Mouse (Mus musculus): ENCODE data around the gene Myo10. TPM values are rescaled to one million over a fixed set of nuclear protein-coding genes. Genes with fewer than 3 reads are reported as not detected.

Myo10 gene
- polyA plus RNA-seq, 1 experiment from 2014 or later: 25.8 TPM

GRCm38 (mm10) chr15:25726814-25727213, 104.5 kb downstream of the Myo10 start:
- Histone ChIP-seq H3K36me3 (ENCODE audit: insufficient read depth, low read length) (peaks cover 37% of the 10 kb centered on the region), H3K27ac (no peak overlapping the region), H3K4me3 (replicated peaks; ENCODE audit: low read depth, low read length) (no peak overlapping the region), H3K4me1 (replicated peaks; ENCODE audit: insufficient read depth, low read length) (no peaks in the 10 kb centered on the region), H3K4me2 (ENCODE audit: low read length) (no peak overlapping the region), H3K27me3 (ENCODE audit: insufficient read depth, low read length) (no peaks in the 10 kb centered on the region), H3K9me3 (replicated peaks; ENCODE audit: low read length) (no peaks in the 10 kb centered on the region), H3K9ac (ENCODE audit: low read depth, low read length) (no peak overlapping the region)
- DNase-seq (ENCODE audit: low spot score) (no peak), ATAC-seq (replicated peaks; ENCODE audit: low FRiP score, low read depth) (no peak)
- TF ChIP-seq CTCF (IDR thresholded peaks at IDR 0.05; ENCODE audit: low read depth): no peak
- 93% methylated on average over 5 of the region's 5 CpGs for WGBS

- H3K9ac ChIP-seq (ENCODE audit: low read depth, low read length): no peak overlapping the region
- no peak for DNase-seq (ENCODE audit: low spot score)
- no peaks in the 10 kb centered on the region for H3K27me3 ChIP-seq (ENCODE audit: insufficient read depth, low read length)
- TF ChIP-seq CTCF (IDR thresholded peaks at IDR 0.05; ENCODE audit: low read depth): no peak
- peaks cover 32% of the 10 kb centered on the region for H3K36me3 ChIP-seq (ENCODE audit: insufficient read depth, low read length)
- H3K4me2 ChIP-seq (ENCODE audit: low read length): no peak overlapping the region
- H3K4me1 ChIP-seq (replicated peaks; ENCODE audit: insufficient read depth, low read length): no peaks in the 10 kb centered on the region
- no peak for ATAC-seq (replicated peaks; ENCODE audit: low FRiP score, low read depth)
- H3K9me3 ChIP-seq (replicated peaks; ENCODE audit: low read length): no peaks in the 10 kb centered on the region
- 78% methylated on average over 4 of the region's 4 CpGs for WGBS
- H3K4me3 ChIP-seq (replicated peaks; ENCODE audit: low read depth, low read length): no peak overlapping the region
- no peak overlapping the region for H3K27ac ChIP-seq
Measured at GRCm38 (mm10) chr15:25728501-25728900, 106.2 kb downstream of the Myo10 start.

GRCm38 (mm10) chr15:25731053-25731452, 108.7 kb downstream of the Myo10 start:
- peak; percentile 49; the same call in 1 of the 2 replicates for TF ChIP-seq CTCF (IDR thresholded peaks at IDR 0.05; ENCODE audit: low read depth)
- Histone ChIP-seq H3K4me1 (replicated peaks; ENCODE audit: insufficient read depth, low read length) (no peaks in the 10 kb centered on the region), H3K9ac (ENCODE audit: low read depth, low read length) (no peak overlapping the region), H3K36me3 (ENCODE audit: insufficient read depth, low read length) (peaks cover 37% of the 10 kb centered on the region), H3K27me3 (ENCODE audit: insufficient read depth, low read length) (no peaks in the 10 kb centered on the region), H3K4me2 (ENCODE audit: low read length) (no peak overlapping the region), H3K27ac (no peak overlapping the region), H3K9me3 (replicated peaks; ENCODE audit: low read length) (no peaks in the 10 kb centered on the region), H3K4me3 (replicated peaks; ENCODE audit: low read depth, low read length) (no peak overlapping the region)
- DNase-seq (ENCODE audit: low spot score): no peak
- ATAC-seq (replicated peaks; ENCODE audit: low FRiP score, low read depth): no peak
- WGBS: 54% methylated on average over 9 of the region's 9 CpGs

- H3K27ac ChIP-seq: no peak overlapping the region
- peaks cover 34% of the 10 kb centered on the region for H3K36me3 ChIP-seq (ENCODE audit: insufficient read depth, low read length)
- H3K4me3 ChIP-seq (replicated peaks; ENCODE audit: low read depth, low read length): no peak overlapping the region
- ATAC-seq (replicated peaks; ENCODE audit: low FRiP score, low read depth) (no peak), DNase-seq (ENCODE audit: low spot score) (peak; percentile 62)
- H3K9me3 ChIP-seq (replicated peaks; ENCODE audit: low read length): no peaks in the 10 kb centered on the region
- no peaks in the 10 kb centered on the region for H3K4me1 ChIP-seq (replicated peaks; ENCODE audit: insufficient read depth, low read length)
- WGBS: 83% methylated on average over 8 of the region's 8 CpGs
- H3K9ac ChIP-seq (ENCODE audit: low read depth, low read length): no peak overlapping the region
- no peaks in the 10 kb centered on the region for H3K27me3 ChIP-seq (ENCODE audit: insufficient read depth, low read length)
- peak; percentile 74 for TF ChIP-seq CTCF (IDR thresholded peaks at IDR 0.05; ENCODE audit: low read depth)
- no peak overlapping the region for H3K4me2 ChIP-seq (ENCODE audit: low read length)
Measured at GRCm38 (mm10) chr15:25732758-25733428, 110.6 kb downstream of the Myo10 start.

- Histone ChIP-seq H3K27me3 (ENCODE audit: insufficient read depth, low read length) (no peaks in the 10 kb centered on the region), H3K36me3 (ENCODE audit: insufficient read depth, low read length) (peaks cover 40% of the 10 kb centered on the region), H3K4me3 (replicated peaks; ENCODE audit: low read depth, low read length) (no peak overlapping the region), H3K4me1 (replicated peaks; ENCODE audit: insufficient read depth, low read length) (no peaks in the 10 kb centered on the region), H3K4me2 (ENCODE audit: low read length) (no peak overlapping the region), H3K9me3 (replicated peaks; ENCODE audit: low read length) (no peaks in the 10 kb centered on the region), H3K27ac (no peak overlapping the region), H3K9ac (ENCODE audit: low read depth, low read length) (no peak overlapping the region)
- no peak for TF ChIP-seq CTCF (IDR thresholded peaks at IDR 0.05; ENCODE audit: low read depth)
- no peak for ATAC-seq (replicated peaks; ENCODE audit: low FRiP score, low read depth)
- no peak for DNase-seq (ENCODE audit: low spot score)
- 97% methylated on average over 11 of the region's 11 CpGs for WGBS
Measured at GRCm38 (mm10) chr15:25733739-25734430, 111.6 kb downstream of the Myo10 start.

GRCm38 (mm10) chr15:25736531-25736930, 114.2 kb downstream of the Myo10 start:
- 86% methylated on average over 6 of the region's 6 CpGs for WGBS
- Histone ChIP-seq H3K4me3 (replicated peaks; ENCODE audit: low read depth, low read length) (no peak overlapping the region), H3K36me3 (ENCODE audit: insufficient read depth, low read length) (peaks cover 52% of the 10 kb centered on the region), H3K4me1 (replicated peaks; ENCODE audit: insufficient read depth, low read length) (no peaks in the 10 kb centered on the region), H3K27me3 (ENCODE audit: insufficient read depth, low read length) (no peaks in the 10 kb centered on the region), H3K4me2 (ENCODE audit: low read length) (no peak overlapping the region), H3K9me3 (replicated peaks; ENCODE audit: low read length) (no peaks in the 10 kb centered on the region), H3K27ac (no peak overlapping the region), H3K9ac (ENCODE audit: low read depth, low read length) (no peak overlapping the region)
- ATAC-seq (replicated peaks; ENCODE audit: low FRiP score, low read depth) (no peak), DNase-seq (ENCODE audit: low spot score) (no peak)
- TF ChIP-seq CTCF (IDR thresholded peaks at IDR 0.05; ENCODE audit: low read depth): no peak
